Mouse (Mus musculus): ENCODE results near the gene Prkacb. TPM values are rescaled to one million over a fixed set of nuclear protein-coding genes. Genes with fewer than 3 reads are reported as not detected.
A peak's percentile ranks its signal among the peaks of the same experiment; 100 is the strongest.
"Not testable (repeated sequence)": the region's sequence is repeated elsewhere in the genome, so short reads cannot be mapped to it uniquely, and the experiment has no call there.

Gene Prkacb
- total RNA-seq, 2 experiments from 2014 or later: 425 to 476 TPM

GRCm38 (mm10) chr3:146776711-146777110 is 36.1 kb downstream of the Prkacb start:
- intact Hi-C loops (cut with DNase I): no loop called here

GRCm38 (mm10) chr3:146770853-146771252 is 41.9 kb downstream of the Prkacb start:
- Histone ChIP-seq H3K27ac (peak overlapping the region; percentile 96), H3K4me3 (peak overlapping the region; percentile 62)
- intact Hi-C loops (cut with DNase I): loop anchor here (1.0 to 5.0 kb wide), 2 partner anchors 251 to 319 kb away; no protein-coding TSS in a partner anchor
- no peak for TF ChIP-seq CTCF (IDR thresholded peaks at IDR 0.05)
- no peak for DNase-seq (ENCODE audit: extremely low spot score in 1 of 2, low spot score in 2 of 2)

More at GRCm38 (mm10) chr3:146776711-146777110, 36.1 kb downstream of the Prkacb start:
- no peak for DNase-seq (ENCODE audit: extremely low spot score in 1 of 2, low spot score in 2 of 2)
- Histone ChIP-seq H3K4me3 (no peak overlapping the region), H3K27ac (no peak overlapping the region)
- no peak for TF ChIP-seq CTCF (IDR thresholded peaks at IDR 0.05)

- H3K27ac ChIP-seq: peak overlapping the region; percentile 96
- H3K4me3 ChIP-seq: peak overlapping the region; percentile 62
- intact Hi-C loops (cut with DNase I): loop anchor here (1.0 to 5.0 kb wide), 5 partner anchors 83 to 318 kb away; partner anchors contain the start of gene Samd13
- peak; percentile 54 to 60 for DNase-seq (ENCODE audit: extremely low spot score in 1 of 2, low spot score in 2 of 2)
- TF ChIP-seq CTCF (IDR thresholded peaks at IDR 0.05): peak; percentile 14; the same call in 1 of the 2 replicates
These were observed 42.7 kb downstream of the Prkacb start for GRCm38 (mm10) chr3:146769940-146770659.

GRCm38 (mm10) chr3:146769569-146769939 is 43.2 kb downstream of the Prkacb start:
- H3K4me3 ChIP-seq: peak overlapping the region; percentile 62
- peak overlapping the region; percentile 96 for H3K27ac ChIP-seq
- intact Hi-C loops (cut with DNase I): loop anchor here (2.0 to 5.0 kb wide), 3 partner anchors 82 to 202 kb away; partner anchors contain the start of gene Samd13
- DNase-seq (ENCODE audit: extremely low spot score in 1 of 2, low spot score in 2 of 2): no peak
- no peak for TF ChIP-seq CTCF (IDR thresholded peaks at IDR 0.05)

GRCm38 (mm10) chr3:146768921-146769320 is 43.9 kb downstream of the Prkacb start:
- Histone ChIP-seq H3K4me3 (peak overlapping the region; percentile 62), H3K27ac (peak overlapping the region; percentile 96)
- DNase-seq (ENCODE audit: extremely low spot score in 1 of 2, low spot score in 2 of 2): peak; percentile 33 to 40
- TF ChIP-seq CTCF (IDR thresholded peaks at IDR 0.05): no peak
- intact Hi-C loops (cut with DNase I): loop anchor here (2.0 to 5.0 kb wide), 3 partner anchors 82 to 202 kb away; partner anchors contain the start of gene Samd13

- peak overlapping the region; percentile 62 for H3K4me3 ChIP-seq
- no peak for DNase-seq (ENCODE audit: extremely low spot score in 1 of 2, low spot score in 2 of 2)
- intact Hi-C loops (cut with DNase I): loop anchor here (2.0 to 5.0 kb wide), 3 partner anchors 81 to 201 kb away; partner anchors contain the start of gene Samd13
- TF ChIP-seq CTCF (IDR thresholded peaks at IDR 0.05): no peak
- peak overlapping the region; percentile 96 for H3K27ac ChIP-seq
These were observed 44.4 kb downstream of the Prkacb start for GRCm38 (mm10) chr3:146768360-146768759.

- peak in 1 of 2 experiments; percentile 30 for DNase-seq (ENCODE audit: extremely low spot score in 1 of 2, low spot score in 2 of 2)
- TF ChIP-seq CTCF (IDR thresholded peaks at IDR 0.05): no peak
- H3K27ac ChIP-seq: peak overlapping the region; percentile 96
- peak overlapping the region; percentile 62 for H3K4me3 ChIP-seq
- intact Hi-C loops (cut with DNase I): loop anchor here (5.0 kb wide), 2 partner anchors 79 to 199 kb away; partner anchors contain the start of gene Samd13
These were observed 46.0 kb downstream of the Prkacb start for GRCm38 (mm10) chr3:146766701-146767181.

GRCm38 (mm10) chr3:146766071-146766605 is 46.7 kb downstream of the Prkacb start:
- H3K27ac ChIP-seq: peak overlapping the region; percentile 96
- intact Hi-C loops (cut with DNase I): loop anchor here (5.0 kb wide), 2 partner anchors 79 to 199 kb away; partner anchors contain the start of gene Samd13

GRCm38 (mm10) chr3:146764871-146765529 is 47.8 kb downstream of the Prkacb start:
- intact Hi-C loops (cut with DNase I): loop anchor here (5.0 kb wide), 2 partner anchors 78 to 198 kb away; partner anchors contain the start of gene Samd13
- DNase-seq (ENCODE audit: extremely low spot score in 1 of 2, low spot score in 2 of 2): no peak
- TF ChIP-seq CTCF (IDR thresholded peaks at IDR 0.05): no peak
- Histone ChIP-seq H3K4me3 (no peak overlapping the region), H3K27ac (no peak overlapping the region; the same call in 1 of the 2 replicates)

More at GRCm38 (mm10) chr3:146766071-146766605, 46.7 kb downstream of the Prkacb start:
- no peak for TF ChIP-seq CTCF (IDR thresholded peaks at IDR 0.05)
- no peak for DNase-seq (ENCODE audit: extremely low spot score in 1 of 2, low spot score in 2 of 2)
- H3K4me3 ChIP-seq: peak overlapping the region; percentile 62

- H3K27ac ChIP-seq; DNase-seq (ENCODE audit: extremely low spot score in 1 of 2, low spot score in 2 of 2); intact Hi-C loops (cut with DNase I); H3K4me3 ChIP-seq: not testable (repeated sequence)
These were observed 49.7 kb downstream of the Prkacb start for GRCm38 (mm10) chr3:146763054-146763453.

GRCm38 (mm10) chr3:146761276-146761675 is 51.5 kb downstream of the Prkacb start:
- TF ChIP-seq CTCF (IDR thresholded peaks at IDR 0.05): no peak
- no peak for DNase-seq (ENCODE audit: extremely low spot score in 1 of 2, low spot score in 2 of 2)
- intact Hi-C loops (cut with DNase I): no loop called here
- Histone ChIP-seq H3K27ac (no peak overlapping the region), H3K4me3 (no peak overlapping the region)

Data from left cerebral cortex, adult 2 months (tissue).